Mouse (Mus musculus) liver, embryonic 18 days (tissue): ENCODE results near the gene Sf1. TPM values are rescaled to one million over a fixed set of nuclear protein-coding genes. Genes with fewer than 3 reads are reported as not detected.

Source experiments
- polyA plus RNA-seq: library from polyadenylated mRNA; depleted of rRNA; stranded (reverse); fragments of >200 nt; gene quantifications from 2 replicates; pipeline ENCODE4 v1.2.3, GENCODE M21; 2012; rRNA removed

Sf1 gene
- polyA plus RNA-seq: 43.1 and 53.9 TPM in 2 replicates

GRCm38 (mm10) chr19:6363411-6364240 lies at the start of gene Sf1:
Sf1 (plus strand) TSS chr19:6363690.

GRCm38 (mm10) chr19:6334673-6335457 lies 28.6 kb upstream of the Sf1 start, which contains the start of gene Men1:
Men1 (plus strand) TSS chr19:6334979.

GRCm38 (mm10) chr19:6340524-6341452 lies 22.7 kb upstream of the Sf1 start, which contains the start of gene Map4k2:
Map4k2 (plus strand) TSS chr19:6341135.

GRCm38 (mm10) chr19:6384128-6384527 lies 20.6 kb downstream of the Sf1 start, which contains the start of gene Pygm:
Pygm (plus strand) TSS chr19:6384399.

GRCm38 (mm10) chr19:6399285-6400095 lies 36.0 kb downstream of the Sf1 start, which contains the start of gene Rasgrp2:
Rasgrp2 (plus strand) TSS chr19:6399340.

GRCm38 (mm10) chr19:6418233-6418879 lies 54.9 kb downstream of the Sf1 start, which contains the start of gene Nrxn2:
Nrxn2 (plus strand) TSS chr19:6418731.

Other genes starting within 250 kb of the Sf1 start
- gene Sac3d1, start 245.0 kb upstream of the Sf1 start, polyA plus RNA-seq: 12.5 and 12.8 TPM in 2 replicates
- gene Snx15, start 235.4 kb upstream of the Sf1 start, polyA plus RNA-seq: 32.0 and 35.8 TPM in 2 replicates
- 1.4 and 1.5 TPM in 2 replicates for gene Batf2, start 222.7 kb upstream of the Sf1 start, polyA plus RNA-seq
- gene Arl2, start 222.1 kb upstream of the Sf1 start, polyA plus RNA-seq: 16.7 and 18.5 TPM in 2 replicates
- gene Majin, start 179.3 kb upstream of the Sf1 start, polyA plus RNA-seq: 0.05 TPM in 2 replicates
- gene Gpha2, start 137.3 kb upstream of the Sf1 start, polyA plus RNA-seq: not detected in 2 replicates
- 4.8 and 5.2 TPM in 2 replicates for gene Ppp2r5b, start 127.8 kb upstream of the Sf1 start, polyA plus RNA-seq
- gene Atg2a, start 122.0 kb upstream of the Sf1 start, polyA plus RNA-seq: 5.6 and 6.8 TPM in 2 replicates
- gene Ehd1, start 87.0 kb upstream of the Sf1 start, polyA plus RNA-seq: 57.5 and 76.1 TPM in 2 replicates
- 4.2 and 5.4 TPM in 2 replicates for gene Cdc42bpg, start 57.2 kb upstream of the Sf1 start, polyA plus RNA-seq
- 16.8 and 18.1 TPM in 2 replicates for gene Men1, start 28.7 kb upstream of the Sf1 start, polyA plus RNA-seq
- gene Map4k2, start 22.6 kb upstream of the Sf1 start, polyA plus RNA-seq: 29.5 and 37.2 TPM in 2 replicates
- gene Pygm, start 20.7 kb downstream of the Sf1 start, polyA plus RNA-seq: 3.5 and 4.3 TPM in 2 replicates
- gene Rasgrp2, start 35.6 kb downstream of the Sf1 start, polyA plus RNA-seq: 80.4 and 84.1 TPM in 2 replicates
- 0.39 and 0.82 TPM in 2 replicates for gene Nrxn2, start 55.0 kb downstream of the Sf1 start, polyA plus RNA-seq
- 0.01 and 0.04 TPM in 2 replicates for gene Slc22a12, start 179.3 kb downstream of the Sf1 start, polyA plus RNA-seq